Mouse (Mus musculus) kidney, embryonic 15.5 days (tissue): ENCODE measurements at regions not wholly inside any gene's neighbourhood (a gene's known extent, or its start where the extent isn't known, plus 50 kb on each side); places are given as distances from the start of the nearest gene placed in this dataset.
A peak's percentile ranks its signal among the peaks of the same experiment; 100 is the strongest.
"Not testable (repeated sequence)": the region's sequence is repeated elsewhere in the genome, so short reads cannot be mapped to it uniquely, and the experiment has no call there.

Source experiments
- ATAC-seq: fragments of 200-750 bp; cut with Nextera tagmentation; replicated peaks from 2 replicates; pipeline ENCODE4 v1.8.0; 2017; ENCODE audit warnings: moderate TSS enrichment; ENCODE audit not compliant: low FRiP score
- H3K27ac ChIP-seq: fragments of 300-500 bp; sonication (generic); 2 replicates; pipeline ENCODE4 v1.5.1; 2015; ENCODE audit warnings: mild to moderate bottlenecking, inconsistent platforms
- H3K27me3 ChIP-seq: fragments of 300-500 bp; sonication (generic); 2 replicates; pipeline ENCODE4 v1.6.1; 2015; ENCODE audit warnings: inconsistent platforms
- H3K36me3 ChIP-seq: fragments of 300-500 bp; sonication (generic); 2 replicates; pipeline ENCODE4 v1.6.1; 2015; ENCODE audit warnings: inconsistent platforms
- H3K4me1 ChIP-seq: fragments of 300-500 bp; sonication (generic); 2 replicates; pipeline ENCODE4 v1.6.1; 2015; ENCODE audit warnings: inconsistent platforms
- H3K4me2 ChIP-seq: fragments of 300-500 bp; sonication (generic); 2 replicates; pipeline ENCODE4 v1.6.1; 2015; ENCODE audit warnings: moderate library complexity, mild to moderate bottlenecking, inconsistent platforms
- H3K4me3 ChIP-seq: fragments of 300-500 bp; sonication (generic); replicated peaks from 2 replicates; pipeline ENCODE4 v1.5.1; 2015; ENCODE audit warnings: mild to moderate bottlenecking, inconsistent platforms
- H3K9ac ChIP-seq: fragments of 300-500 bp; sonication (generic); 2 replicates; pipeline ENCODE4 v1.6.1; 2015; ENCODE audit warnings: mild to moderate bottlenecking, inconsistent platforms
- H3K9me3 ChIP-seq: fragments of 300-500 bp; sonication (generic); replicated peaks from 2 replicates; pipeline ENCODE4 v1.6.1; 2016; ENCODE audit warnings: inconsistent platforms
- WGBS: fragments of 180-500 bp; shearing (Covaris S2); methylation state at CpG from one replicate; pipeline ENCODE4 v1.1.7; 2015; ENCODE audit warnings: mixed read lengths; 5-methylcytosine and 5-hydroxymethylcytosine counted together

DNA sequence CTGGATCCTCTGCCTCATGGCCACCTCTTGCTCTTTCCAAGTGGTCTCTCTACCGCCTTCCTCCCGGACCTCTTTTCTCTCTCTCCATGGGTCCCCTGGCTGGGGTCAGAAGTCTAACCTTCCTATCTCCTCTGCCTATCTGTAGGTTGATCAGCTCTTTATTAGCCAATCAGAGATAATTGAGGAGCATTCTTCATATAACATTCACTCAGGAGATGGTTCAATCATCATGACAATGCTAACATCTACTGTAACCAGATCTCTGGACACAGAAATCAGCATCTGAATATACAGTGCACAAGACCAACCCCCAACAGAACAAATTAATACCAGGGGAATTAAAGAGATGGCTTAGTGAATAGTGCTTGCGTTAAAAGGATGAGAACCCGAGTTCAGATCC lies 492.1 kb upstream of the Smim15 start:
- Histone ChIP-seq H3K4me1 (no peaks in the 10 kb centered on the region), H3K4me2 (no peak overlapping the region), H3K27ac (no peak overlapping the region), H3K4me3 (no peak overlapping the region), H3K9ac (no peak overlapping the region), H3K9me3 (no peaks in the 10 kb centered on the region), H3K27me3 (no peaks in the 10 kb centered on the region), H3K36me3 (no peaks in the 10 kb centered on the region)
- ATAC-seq: no peak
- 90% methylated on average over 4 of the region's 4 CpGs for WGBS

- not testable (repeated sequence) for H3K9me3 ChIP-seq, H3K27ac ChIP-seq, H3K36me3 ChIP-seq, H3K4me1 ChIP-seq, H3K9ac ChIP-seq, H3K4me3 ChIP-seq, ATAC-seq, H3K27me3 ChIP-seq, H3K4me2 ChIP-seq
- 93% methylated on average over 7 of the region's 7 CpGs for WGBS
Observed at GRCm38 (mm10) chr13:107549995-107550394, 494.3 kb upstream of the Smim15 start.

DNA sequence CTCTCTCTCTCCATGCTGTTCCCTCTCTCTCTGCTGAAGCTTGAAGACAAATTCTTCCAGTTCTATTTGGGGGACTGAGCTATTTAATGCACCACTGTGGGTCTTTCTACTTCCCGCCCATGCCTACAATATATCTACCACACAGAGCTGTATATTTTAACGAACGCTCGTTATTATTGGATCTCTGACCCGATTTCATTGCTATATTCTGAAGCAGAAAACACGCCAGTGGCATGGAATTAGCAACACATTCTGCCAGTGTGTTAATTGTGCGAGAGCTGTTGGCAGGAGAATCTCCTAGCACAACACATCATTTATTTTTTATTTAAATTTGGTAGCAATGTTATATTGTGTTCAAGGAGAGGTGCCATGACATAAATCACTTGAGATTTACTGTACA lies 497.2 kb upstream of the Smim15 start:
- no peak for ATAC-seq
- no peak overlapping the region for H3K27ac ChIP-seq
- H3K4me1 ChIP-seq: no peaks in the 10 kb centered on the region
- H3K9ac ChIP-seq: no peak overlapping the region
- no peaks in the 10 kb centered on the region for H3K9me3 ChIP-seq
- no peaks in the 10 kb centered on the region for H3K36me3 ChIP-seq
- 81% methylated on average over 7 of the region's 7 CpGs for WGBS
- H3K4me2 ChIP-seq: no peak overlapping the region
- H3K4me3 ChIP-seq: no peak overlapping the region
- no peaks in the 10 kb centered on the region for H3K27me3 ChIP-seq

DNA sequence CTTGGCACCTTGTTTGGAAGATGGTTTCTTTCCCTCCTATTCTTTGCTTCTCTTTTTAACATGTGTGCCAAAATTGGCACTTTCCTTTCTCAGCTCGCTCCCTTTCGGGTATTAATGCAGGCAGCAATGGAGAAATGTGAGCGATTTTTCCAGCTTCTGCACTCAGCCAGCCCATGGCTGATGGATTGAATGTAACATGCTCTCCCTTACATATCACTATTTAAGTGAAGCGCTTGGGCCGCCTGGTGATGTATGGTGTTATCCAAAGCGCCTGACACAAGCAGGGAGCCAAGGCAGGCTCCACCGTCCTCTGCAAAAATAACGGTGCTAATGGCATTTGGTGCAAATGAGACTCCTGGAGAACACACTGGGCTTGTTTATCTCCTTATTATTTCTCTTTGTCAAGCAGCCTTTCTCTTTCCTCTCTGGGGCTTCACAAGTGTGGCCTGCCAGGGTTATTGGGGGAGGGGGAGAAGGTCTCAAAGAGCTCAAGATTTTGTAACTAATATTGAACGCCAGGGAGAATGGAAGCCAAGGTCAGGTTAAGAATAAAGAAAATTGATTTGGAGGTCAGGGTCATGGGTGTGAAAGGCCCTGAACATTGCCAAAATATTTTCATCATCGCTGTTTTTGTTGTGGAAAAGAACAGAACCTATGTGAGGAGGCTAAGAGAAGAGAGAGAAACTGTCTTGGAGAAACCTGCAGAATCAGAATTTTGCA lies 497.9 kb upstream of the Smim15 start:
- Histone ChIP-seq H3K9ac (no peak overlapping the region), H3K27me3 (no peaks in the 10 kb centered on the region), H3K4me1 (peaks cover 4% of the 10 kb centered on the region; the same call in 1 of the 2 replicates), H3K36me3 (no peaks in the 10 kb centered on the region), H3K4me2 (no peak overlapping the region), H3K9me3 (no peaks in the 10 kb centered on the region), H3K4me3 (no peak overlapping the region), H3K27ac (no peak overlapping the region)
- 68% methylated on average over 10 of the region's 10 CpGs for WGBS
- no peak for ATAC-seq

DNA sequence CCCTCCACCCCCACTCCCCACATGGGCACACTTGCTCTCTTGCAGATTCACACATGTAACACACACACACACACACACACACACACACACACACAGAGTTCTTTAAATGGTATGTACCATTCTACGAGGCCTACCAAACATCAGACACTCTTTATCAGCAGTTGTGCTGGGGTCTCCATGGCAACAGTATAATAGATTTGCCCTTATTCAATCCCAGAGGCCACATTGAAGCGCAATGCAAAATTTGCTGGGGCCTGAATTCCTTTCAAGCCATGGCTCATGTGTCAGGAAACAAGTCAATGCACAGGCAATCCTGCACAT lies 502.7 kb upstream of the Smim15 start:
- Histone ChIP-seq H3K4me3 (no peak overlapping the region), H3K4me1 (peaks cover 7% of the 10 kb centered on the region; the same call in 1 of the 2 replicates), H3K9me3 (no peaks in the 10 kb centered on the region), H3K36me3 (no peaks in the 10 kb centered on the region), H3K27me3 (no peaks in the 10 kb centered on the region), H3K4me2 (no peak overlapping the region), H3K27ac (no peak overlapping the region), H3K9ac (no peak overlapping the region)
- WGBS: 45% methylated on average over 2 of the region's 2 CpGs
- ATAC-seq: 0 out of 2 replicates have a peak, but pooled peaks have one; percentile 6

GRCm38 (mm10) chr13:107540784-107541634 lies 503.2 kb upstream of the Smim15 start:
- Histone ChIP-seq H3K4me3 (no peak overlapping the region), H3K9ac (no peak overlapping the region), H3K27ac (no peak overlapping the region), H3K9me3 (no peaks in the 10 kb centered on the region), H3K36me3 (no peaks in the 10 kb centered on the region), H3K4me1 (peaks cover 7% of the 10 kb centered on the region; the same call in 1 of the 2 replicates), H3K27me3 (no peaks in the 10 kb centered on the region), H3K4me2 (no peak overlapping the region)
- no peak for ATAC-seq
- WGBS: 68% methylated on average over 16 of the region's 16 CpGs

GRCm38 (mm10) chr13:107540305-107540704 lies 503.9 kb upstream of the Smim15 start:
- ATAC-seq: no peak
- 94% methylated on average over 7 of the region's 7 CpGs for WGBS
- no peaks in the 10 kb centered on the region for H3K9me3 ChIP-seq
- H3K27ac ChIP-seq: no peak overlapping the region
- H3K36me3 ChIP-seq: no peaks in the 10 kb centered on the region
- H3K27me3 ChIP-seq: no peaks in the 10 kb centered on the region
- H3K9ac ChIP-seq: no peak overlapping the region
- peaks cover 7% of the 10 kb centered on the region; the same call in 1 of the 2 replicates for H3K4me1 ChIP-seq
- H3K4me3 ChIP-seq: no peak overlapping the region
- no peak overlapping the region for H3K4me2 ChIP-seq

DNA sequence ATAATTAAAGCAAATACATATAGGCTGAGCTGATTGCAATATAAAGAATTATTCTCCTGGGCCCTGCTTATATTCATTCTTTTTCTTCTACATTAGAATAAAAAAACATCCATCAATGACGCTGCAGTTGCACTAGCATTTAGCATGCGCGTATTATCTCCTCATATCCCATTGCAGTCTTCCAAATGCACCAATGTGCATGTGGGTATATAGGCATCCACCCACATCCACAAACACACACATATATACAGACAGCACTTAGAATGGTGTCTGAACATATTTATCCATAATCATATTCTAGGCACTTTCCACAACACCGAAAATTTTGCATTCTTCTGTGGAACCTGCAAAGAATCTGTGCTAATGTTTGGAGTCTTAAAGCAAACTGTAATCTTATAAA lies 504.4 kb upstream of the Smim15 start:
- Histone ChIP-seq H3K4me2 (no peak overlapping the region), H3K4me1 (peaks cover 7% of the 10 kb centered on the region; the same call in 1 of the 2 replicates), H3K27me3 (no peaks in the 10 kb centered on the region), H3K9ac (no peak overlapping the region), H3K36me3 (no peaks in the 10 kb centered on the region), H3K27ac (no peak overlapping the region), H3K4me3 (no peak overlapping the region), H3K9me3 (no peaks in the 10 kb centered on the region)
- ATAC-seq: no peak
- WGBS: 95% methylated on average over 4 of the region's 4 CpGs

DNA sequence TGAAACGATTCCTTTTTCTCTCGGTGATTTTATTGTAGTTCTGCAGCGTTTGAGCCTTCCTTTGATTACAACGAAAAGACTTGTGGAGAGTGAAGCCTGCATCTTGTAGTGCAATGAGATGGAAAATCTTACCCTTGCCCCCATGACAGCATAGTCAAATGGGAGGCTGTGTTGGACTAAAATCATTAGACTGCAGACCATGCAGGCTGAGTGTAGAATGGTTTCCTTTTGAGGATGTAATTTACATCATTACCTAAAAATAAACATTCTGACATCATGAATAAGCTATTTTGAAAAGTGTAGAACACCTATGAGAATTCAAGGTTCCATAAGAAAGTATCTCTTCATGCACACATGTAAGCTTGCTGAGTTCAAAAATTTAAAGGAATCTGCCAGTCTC lies 504.9 kb upstream of the Smim15 start:
- no peak for ATAC-seq
- Histone ChIP-seq H3K4me3 (no peak overlapping the region), H3K9ac (no peak overlapping the region), H3K27ac (no peak overlapping the region), H3K4me1 (peaks cover 7% of the 10 kb centered on the region; the same call in 1 of the 2 replicates), H3K4me2 (no peak overlapping the region), H3K36me3 (no peaks in the 10 kb centered on the region), H3K27me3 (no peaks in the 10 kb centered on the region), H3K9me3 (no peaks in the 10 kb centered on the region)
- 79% methylated on average over 4 of the region's 4 CpGs for WGBS

GRCm38 (mm10) chr13:107535213-107535612 lies 509.0 kb upstream of the Smim15 start:
- Histone ChIP-seq H3K9me3 (no peaks in the 10 kb centered on the region), H3K4me2 (no peak overlapping the region), H3K9ac (no peak overlapping the region), H3K36me3 (no peaks in the 10 kb centered on the region), H3K27me3 (no peaks in the 10 kb centered on the region), H3K4me3 (no peak overlapping the region), H3K27ac (no peak overlapping the region), H3K4me1 (no peaks in the 10 kb centered on the region)
- no peak for ATAC-seq
- 82% methylated on average over 5 of the region's 5 CpGs for WGBS

- no peak overlapping the region for H3K27ac ChIP-seq
- no peak overlapping the region for H3K4me2 ChIP-seq
- H3K9me3 ChIP-seq: no peaks in the 10 kb centered on the region
- H3K9ac ChIP-seq: no peak overlapping the region
- no peaks in the 10 kb centered on the region for H3K4me1 ChIP-seq
- WGBS: 87% methylated on average over 3 of the region's 3 CpGs
- H3K27me3 ChIP-seq: no peaks in the 10 kb centered on the region
- no peak for ATAC-seq
- no peak overlapping the region for H3K4me3 ChIP-seq
- H3K36me3 ChIP-seq: no peaks in the 10 kb centered on the region
Observed at GRCm38 (mm10) chr13:107533323-107533722, 510.9 kb upstream of the Smim15 start.

DNA sequence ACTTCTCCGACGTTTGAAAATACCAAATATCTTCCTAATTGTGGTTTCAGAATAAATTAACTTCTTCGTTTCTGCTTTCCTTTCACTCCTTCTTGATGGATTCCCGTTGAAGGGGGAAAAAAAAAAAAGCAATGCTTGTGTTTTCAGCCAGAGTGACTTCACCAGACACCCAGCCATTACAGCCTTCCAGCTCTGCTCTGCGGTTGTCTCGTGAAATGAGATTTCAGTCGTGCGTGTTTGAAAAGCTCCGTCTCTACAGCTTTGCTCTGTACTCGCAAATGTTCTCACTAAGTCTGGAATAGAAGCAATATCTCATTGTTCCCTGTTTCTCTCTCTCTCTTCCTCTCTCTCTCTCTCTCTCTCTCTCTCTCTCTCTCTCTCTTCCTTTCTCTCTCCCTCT lies 509.6 kb upstream of the Kif2a start:
- WGBS: 63% methylated on average over 10 of the region's 10 CpGs
- H3K4me2 ChIP-seq: no peak overlapping the region
- no peak for ATAC-seq

More for the DNA sequence above, 509.6 kb upstream of the Kif2a start:
- Histone ChIP-seq H3K4me3 (no peak overlapping the region), H3K4me1 (no peaks in the 10 kb centered on the region), H3K9me3 (no peaks in the 10 kb centered on the region), H3K27me3 (no peaks in the 10 kb centered on the region), H3K27ac (no peak overlapping the region), H3K36me3 (no peaks in the 10 kb centered on the region), H3K9ac (no peak overlapping the region)
